In the genomic region with DNA sequence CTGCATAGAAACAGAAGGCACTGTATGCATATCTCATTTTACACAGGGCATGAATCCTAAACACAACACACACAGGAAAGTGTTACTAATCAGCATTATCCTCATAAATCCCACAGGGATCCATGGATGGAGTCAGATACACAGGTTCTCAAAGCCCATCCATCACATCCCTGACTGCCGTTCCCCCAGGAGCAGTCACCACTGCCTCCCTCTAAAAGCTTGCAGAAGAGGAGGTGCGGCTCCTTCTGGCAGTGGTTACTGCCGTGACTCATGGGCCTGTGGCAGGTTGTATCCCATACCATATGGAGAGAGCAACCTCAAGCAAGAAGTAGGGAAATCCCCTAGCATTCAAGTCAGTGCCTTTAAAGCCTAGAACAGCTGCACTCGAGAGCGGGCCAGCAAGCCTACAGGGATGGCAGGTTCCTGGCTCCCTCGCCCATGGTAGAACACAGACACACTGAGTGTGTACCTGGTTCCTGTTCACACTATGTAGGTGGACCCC, we compare ENCODE assay signal across 1 mouse cellular context.
TF ChIP-seq lines count a peak whose summit lies in the region.

No protein-coding gene starts in this region.

TF ChIP-seq in CH12.LX, 34 proteins besides CTCF, POLR2A, EP300 and RAD21 (continued from another document):
- TF ChIP-seq E2F4 (IDR thresholded peaks at IDR 0.05; ENCODE audit: insufficient replicate concordance, low read depth, low read length): no peak
- TF ChIP-seq NRF1 (IDR thresholded peaks at IDR 0.05; ENCODE audit: low read depth, low read length): no peak
- peak; percentile 71 for TF ChIP-seq ETS1 (conservative IDR thresholded peaks at IDR 0.05; ENCODE audit: low read depth, low read length)
- no peak for TF ChIP-seq USF1 (IDR thresholded peaks at IDR 0.05; ENCODE audit: low read depth, low read length)
- peak; percentile 57; the same call in 1 of the 2 replicates for TF ChIP-seq MAX (IDR thresholded peaks at IDR 0.05; ENCODE audit: low read length)
- TF ChIP-seq MEF2A (IDR thresholded peaks at IDR 0.05; ENCODE audit: borderline replicate concordance, low read depth, low read length): no peak
- no peak for TF ChIP-seq GABPA (IDR thresholded peaks at IDR 0.05; ENCODE audit: insufficient replicate concordance, low read depth, low read length)
- 0 out of 2 replicates have a peak, but pooled peaks have one; percentile 36 for TF ChIP-seq MXI1 (IDR thresholded peaks at IDR 0.05; ENCODE audit: low read depth, low read length)
- no peak for TF ChIP-seq CHD1 (IDR thresholded peaks at IDR 0.05; ENCODE audit: low read depth, low read length)
- TF ChIP-seq ZC3H11A (IDR thresholded peaks at IDR 0.05; ENCODE audit: low read depth, low read length): no peak
- TF ChIP-seq SMC3 (IDR thresholded peaks at IDR 0.05; ENCODE audit: low read depth, low read length): no peak
- no peak for TF ChIP-seq ZMIZ1 (IDR thresholded peaks at IDR 0.05; ENCODE audit: low read depth, low read length)
- peak; percentile 64; the same call in 1 of the 2 replicates for TF ChIP-seq TCF12 (IDR thresholded peaks at IDR 0.05; ENCODE audit: low read depth, low read length)
- 0 out of 2 replicates have a peak, but pooled peaks have one; percentile 42 for TF ChIP-seq RCOR1 (conservative IDR thresholded peaks at IDR 0.05; ENCODE audit: low read depth, low read length)
TF ChIP-seq in CH12.LX: peak in this region for 9.
